Mouse (Mus musculus): ENCODE measurements around the gene Rpl32.
"Not testable (repeated sequence)": the region's sequence is repeated elsewhere in the genome, so short reads cannot be mapped to it uniquely, and the experiment has no call there.

The Rpl32 gene

DNA sequence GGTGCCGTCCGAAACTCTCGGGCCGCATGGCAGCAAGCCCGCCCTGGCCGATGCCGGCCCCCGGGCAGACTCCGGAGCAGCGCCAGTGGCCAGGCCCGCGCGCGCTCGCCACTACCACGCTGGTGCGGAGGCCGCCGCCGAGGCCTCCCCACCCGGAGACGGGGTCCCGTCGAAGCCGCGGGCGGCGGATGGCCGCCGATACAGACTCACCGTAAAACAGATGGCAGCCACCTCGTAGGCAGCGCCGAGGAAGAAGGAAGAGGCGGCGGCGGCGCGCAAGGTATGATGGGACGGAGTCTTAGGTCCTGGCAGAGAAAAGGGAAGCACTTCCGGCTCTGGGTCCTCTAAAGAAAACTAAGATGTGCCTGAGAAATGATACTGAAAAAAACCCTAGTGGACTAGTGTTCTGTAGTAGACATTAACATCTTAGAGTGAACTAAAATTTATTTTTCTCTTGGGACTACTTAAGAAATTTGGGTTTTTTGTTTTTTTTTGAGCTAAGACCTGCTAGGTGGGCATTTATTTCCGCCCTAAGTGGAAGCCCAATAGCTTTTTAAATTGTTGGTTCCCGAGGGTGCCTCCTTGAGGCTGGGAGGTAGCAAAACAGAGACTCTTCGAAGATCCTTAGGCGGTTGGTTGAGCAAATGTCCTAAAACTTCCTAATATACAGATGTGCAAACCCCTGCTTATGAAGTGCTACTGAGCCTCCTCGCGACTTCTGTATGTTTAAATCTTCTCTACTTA is at the start of gene Rpl32:
Gene Rpl32 (minus strand): TSS at position 260 of the 744 bp plus-strand sequence.
- DNase-seq (ENCODE audit: low spot score in 2 of 2), result peak; percentile 69 to 79

DNA sequence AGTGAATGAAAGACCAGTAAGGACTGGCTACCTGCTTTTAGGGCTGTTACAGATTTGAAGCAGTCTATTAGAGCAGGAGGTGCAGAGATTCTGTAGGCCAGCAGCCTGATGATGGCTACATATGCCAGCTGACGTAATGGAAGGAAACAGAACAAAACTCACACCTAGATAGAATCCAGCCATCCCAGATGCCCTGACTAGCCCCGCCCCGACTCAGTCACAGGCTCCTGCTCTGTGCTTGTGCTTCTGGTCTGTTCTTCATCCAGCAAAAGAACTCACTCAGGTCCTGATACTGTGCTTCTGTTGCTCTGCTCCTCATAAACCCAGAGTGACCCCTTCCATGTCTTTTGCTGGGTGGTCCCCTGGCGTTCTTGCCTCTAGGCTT is 47.8 kb upstream of the Rpl32 start:
- DNase-seq (ENCODE audit: low spot score in 2 of 2), result no peak

DNA sequence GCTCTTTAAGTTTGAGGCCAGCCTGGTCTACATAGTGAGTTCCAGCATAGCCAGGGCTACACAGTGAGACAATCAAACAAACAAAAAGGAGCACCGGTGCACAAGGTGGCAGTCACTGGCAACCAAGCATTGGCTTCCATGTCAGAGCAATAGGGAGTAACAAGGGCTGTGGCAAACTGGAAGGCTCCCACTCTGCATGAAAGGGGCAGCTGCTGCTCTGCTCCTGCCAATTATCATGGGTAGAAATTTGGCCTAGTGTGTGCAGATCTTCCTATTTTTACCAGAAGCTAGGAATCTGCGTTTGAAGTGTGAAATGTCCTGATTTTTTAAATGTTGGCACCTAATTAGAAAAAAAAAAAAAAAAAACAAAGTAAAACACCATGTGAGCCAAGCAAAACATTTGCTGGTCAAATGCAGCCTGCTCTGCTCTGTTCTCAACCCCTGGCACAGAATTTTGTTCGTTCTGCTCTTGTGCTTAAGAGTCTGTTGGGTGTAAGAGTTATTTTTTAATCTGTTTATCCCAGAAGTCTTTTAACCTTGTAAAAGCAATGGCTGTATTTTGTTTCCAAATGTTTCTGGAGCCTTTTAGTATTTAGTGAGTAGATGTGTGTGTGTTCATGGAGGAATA is 47.3 kb upstream of the Rpl32 start:
- DNase-seq (ENCODE audit: low spot score in 2 of 2), result no peak

DNA sequence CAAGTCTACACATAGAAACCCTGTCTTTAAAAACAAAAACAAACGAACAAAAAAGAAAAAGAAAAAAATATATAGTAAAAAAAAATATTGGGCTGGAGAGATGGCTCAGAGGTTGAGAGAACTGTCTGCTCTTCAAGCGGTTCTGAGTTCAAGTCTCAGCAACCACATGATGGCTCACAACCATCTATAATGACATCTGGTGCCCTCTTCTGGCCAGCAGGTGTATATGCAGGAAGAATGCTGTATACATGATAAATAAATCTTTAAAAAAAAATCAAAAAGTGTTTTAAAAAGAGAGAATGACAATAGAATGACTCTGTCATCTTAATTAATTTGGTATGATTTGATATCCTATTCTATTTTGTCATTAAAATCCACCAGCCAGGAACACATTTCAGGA is 45.9 kb upstream of the Rpl32 start:
- DNase-seq (ENCODE audit: low spot score in 2 of 2), result no peak

DNA sequence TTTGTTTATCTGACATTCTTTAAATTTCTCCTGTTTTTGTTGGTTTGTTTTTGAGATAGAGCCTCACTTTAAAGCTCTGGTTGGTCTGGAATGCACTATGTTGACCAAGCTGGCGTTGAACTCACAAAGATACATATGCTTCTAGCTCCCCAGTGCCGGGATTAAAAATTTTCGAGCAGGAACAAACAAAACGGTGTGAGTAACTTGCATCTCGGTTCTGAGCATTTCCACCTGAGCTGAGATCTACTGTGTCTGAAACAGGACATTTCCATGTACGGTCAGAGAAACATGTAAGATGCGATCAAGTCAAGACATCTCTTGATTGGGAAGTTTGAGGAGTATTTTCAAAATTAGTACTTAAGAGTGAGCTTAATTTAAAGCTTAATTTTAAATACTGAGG is 45.4 kb upstream of the Rpl32 start:
- DNase-seq (ENCODE audit: low spot score in 2 of 2), result no peak

DNA sequence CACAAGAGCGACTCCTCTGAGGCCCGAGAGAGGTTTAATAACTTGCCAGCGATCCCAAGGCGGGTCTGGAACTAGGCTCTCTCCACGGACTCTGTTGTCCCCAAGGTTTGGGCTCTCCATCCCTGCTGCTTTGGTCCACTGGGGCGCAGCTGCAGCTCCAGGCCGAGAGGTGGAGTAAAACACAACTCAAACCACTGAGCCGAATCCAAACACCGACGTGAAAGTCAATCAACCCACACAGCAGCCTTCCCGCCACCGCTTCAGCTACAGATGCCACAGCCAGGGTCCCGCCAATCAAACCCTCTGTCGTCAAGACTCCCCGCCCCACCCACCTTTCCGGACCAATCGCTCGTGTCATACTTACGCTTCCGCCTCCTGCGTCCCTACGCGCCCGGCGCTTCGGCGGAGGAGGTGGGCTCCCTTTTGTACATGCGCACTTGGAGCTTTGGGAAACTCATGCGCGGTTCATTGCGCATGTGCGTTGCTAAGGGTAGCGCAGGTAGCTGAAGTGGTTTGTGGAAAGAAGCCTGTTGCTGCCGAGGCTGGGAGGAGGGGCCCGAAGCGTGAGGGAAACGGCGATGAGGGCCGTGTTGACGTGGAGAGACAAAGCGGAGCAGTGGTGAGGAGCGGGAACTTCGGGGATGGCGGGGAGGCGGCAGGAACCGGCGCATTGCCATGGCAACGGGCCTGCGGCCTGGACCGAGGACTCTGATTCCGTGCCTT is 44.7 kb upstream of the Rpl32 start, which contains the start of the genes Mbd4 and Ift122:
Gene Mbd4 (minus strand): TSS at position 281 of the 723 bp plus-strand sequence.
Gene Ift122 (plus strand): TSS at position 380 of the 723 bp plus-strand sequence.
- DNase-seq (ENCODE audit: low spot score in 2 of 2), result peak; percentile 93 to 97

DNA sequence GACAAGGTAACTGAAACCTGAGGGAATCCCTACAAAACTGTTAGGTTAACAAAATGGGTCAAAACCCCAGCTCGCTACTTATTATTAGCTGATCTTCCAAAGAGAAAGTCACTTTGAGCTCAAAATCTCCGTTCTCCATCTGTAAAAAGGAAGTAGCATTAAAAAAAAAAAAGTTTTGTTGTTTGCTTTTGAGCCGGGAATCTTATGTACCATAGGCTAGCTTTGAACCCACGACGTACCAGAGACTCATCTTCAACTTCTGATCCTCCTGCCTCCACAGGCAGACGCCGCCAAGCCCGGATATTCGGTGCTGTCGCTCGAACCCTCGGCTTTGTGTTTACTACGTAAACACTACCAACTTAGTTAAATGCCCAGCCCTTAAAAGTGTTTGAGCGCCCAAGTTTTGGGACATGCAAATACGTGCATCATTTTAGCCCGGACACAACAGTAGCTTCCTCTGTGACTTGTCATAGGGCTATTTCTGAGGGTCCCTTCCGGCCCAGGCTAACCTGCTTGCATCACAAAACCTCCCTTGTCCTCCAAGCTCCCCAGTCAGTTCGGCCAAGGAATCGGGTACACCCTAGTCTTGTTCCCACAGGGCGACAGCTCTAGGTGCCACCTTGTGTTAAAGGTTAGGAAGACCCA is 44.0 kb upstream of the Rpl32 start:
- no peak for DNase-seq (ENCODE audit: low spot score in 2 of 2)

DNA sequence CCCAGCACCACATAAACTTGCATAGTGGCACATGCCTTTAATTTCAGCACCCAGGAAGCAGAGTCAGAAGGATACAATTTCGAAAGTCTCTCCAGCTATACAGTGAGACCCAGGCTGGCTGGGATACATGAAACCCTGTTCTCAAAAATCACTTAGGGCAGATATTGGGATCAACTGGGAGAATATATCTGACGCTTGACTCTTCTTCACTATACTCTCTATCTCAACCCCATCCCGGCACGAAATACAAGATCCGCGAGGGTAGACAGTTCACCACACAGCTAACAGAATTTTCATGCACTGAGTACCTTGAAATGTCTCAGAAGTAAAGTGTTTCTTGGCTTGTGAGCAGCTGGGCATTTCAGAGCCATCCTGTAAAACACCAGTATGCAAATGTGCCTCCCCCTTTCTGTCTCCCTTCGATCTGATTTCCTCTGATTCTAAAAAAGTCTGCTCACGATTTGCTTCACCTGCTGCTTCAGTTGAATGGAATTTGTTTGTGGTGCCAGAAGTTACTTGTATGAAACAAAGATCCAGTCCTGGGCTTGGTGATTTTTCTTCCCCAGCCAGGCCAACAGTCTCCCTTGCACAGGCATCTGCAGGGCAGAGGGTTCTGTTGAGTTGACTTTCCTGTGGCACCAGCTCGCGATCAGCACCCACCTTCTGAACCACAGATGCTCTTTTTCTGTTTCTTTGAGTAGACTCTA is 40.2 kb upstream of the Rpl32 start:
- DNase-seq (ENCODE audit: low spot score in 2 of 2), result no peak

DNA sequence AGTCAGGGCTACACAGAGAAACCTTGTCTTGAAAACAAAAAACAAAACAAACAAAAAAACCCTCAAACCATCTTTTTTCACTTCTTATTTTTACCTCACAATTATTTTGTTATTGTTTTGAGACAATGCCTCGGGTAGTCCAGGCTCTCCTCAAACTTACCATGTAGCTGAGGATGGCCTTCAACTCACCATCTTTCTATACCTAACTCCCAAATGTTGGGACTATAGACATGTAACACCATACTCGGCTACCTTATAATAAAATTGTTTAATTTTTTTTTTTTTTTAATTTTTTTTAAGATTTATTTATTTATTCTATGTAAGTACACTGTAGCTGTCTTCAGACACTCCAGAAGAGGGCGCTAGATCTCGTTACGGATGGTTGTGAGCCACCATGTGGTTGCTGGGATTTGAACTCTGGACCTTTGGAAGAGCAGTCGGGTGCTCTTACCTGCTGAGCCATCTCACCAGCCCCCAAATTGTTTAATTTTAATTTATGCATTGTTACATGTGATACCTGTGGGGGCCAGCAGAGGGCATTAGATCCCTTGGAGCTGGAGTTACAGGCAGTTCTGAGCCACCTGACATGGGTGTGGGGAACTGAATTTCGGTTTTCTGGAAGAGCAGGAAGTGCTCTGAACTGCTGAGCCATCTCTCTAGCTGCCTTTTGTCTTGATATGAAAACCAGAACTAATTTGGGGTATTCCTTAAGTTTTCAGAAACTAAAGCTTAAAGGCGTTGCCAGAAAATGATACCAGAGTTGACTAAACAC is 38.3 kb upstream of the Rpl32 start:
- peak; percentile 41 to 47 for DNase-seq (ENCODE audit: low spot score in 2 of 2)

DNA sequence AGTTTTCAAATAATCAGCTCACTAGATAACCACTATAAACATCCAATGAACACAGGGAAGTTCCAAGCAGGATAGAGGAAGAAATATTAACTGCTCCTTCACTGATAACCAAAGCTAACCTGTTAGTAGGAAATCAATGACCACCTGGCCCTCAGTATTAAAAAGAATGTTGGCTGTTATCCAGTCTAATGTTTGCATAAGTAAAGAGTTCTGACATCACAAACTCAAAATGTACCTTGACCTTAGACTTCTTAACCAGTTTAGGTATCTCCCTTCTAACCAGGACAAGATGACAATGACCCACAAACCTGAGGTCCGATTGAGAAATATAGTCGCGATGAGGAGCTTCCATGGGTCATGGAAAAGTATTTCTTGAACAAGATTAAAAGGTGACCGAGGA is 36.5 kb upstream of the Rpl32 start:
- no peak for DNase-seq (ENCODE audit: low spot score in 2 of 2)

DNA sequence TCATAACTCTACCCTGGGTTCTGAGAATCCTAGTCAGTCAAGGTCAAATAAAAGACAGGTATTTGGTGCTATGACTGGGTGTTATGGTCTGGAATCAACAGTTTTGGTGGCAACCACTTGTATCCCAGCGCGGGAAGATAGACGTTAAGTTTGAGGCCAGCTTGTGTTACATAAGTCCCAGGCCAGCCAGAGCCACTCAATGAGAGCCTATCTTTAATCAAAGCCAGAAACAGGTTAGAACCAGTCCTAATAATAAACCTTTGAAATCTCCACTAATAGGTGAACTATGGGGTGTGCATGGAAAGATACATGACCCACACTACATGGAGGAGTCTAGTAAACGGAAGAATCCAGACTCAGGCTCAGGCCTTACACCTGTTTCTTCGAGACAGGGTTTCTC is 30.2 kb upstream of the Rpl32 start:
- no peak for DNase-seq (ENCODE audit: low spot score in 2 of 2)

DNA sequence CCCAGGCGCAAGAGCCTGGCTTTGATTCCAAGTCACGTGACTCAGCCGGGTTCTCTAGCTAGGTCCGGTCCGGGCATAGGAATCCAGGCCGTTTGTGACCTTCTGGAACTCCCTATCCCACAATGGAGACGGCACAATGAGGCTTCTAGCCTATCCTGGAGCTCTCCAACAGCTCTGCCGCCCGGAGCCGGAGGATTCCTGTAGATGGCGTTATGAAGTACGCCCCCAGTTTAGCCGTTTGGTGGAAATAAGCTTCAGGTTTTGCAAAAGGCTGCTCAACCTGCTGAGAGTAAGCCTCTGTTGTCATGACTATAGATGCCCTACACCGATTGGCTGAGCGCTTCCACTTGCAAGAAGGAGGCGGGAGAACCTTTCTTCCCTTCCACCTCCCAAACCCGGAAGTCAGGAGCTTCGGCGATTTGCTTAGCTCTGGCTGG is 29.6 kb upstream of the Rpl32 start, which contains the start of gene Efcab12:
Gene Efcab12 (minus strand): TSS at position 252 of the 437 bp plus-strand sequence.
- peak; percentile 40 to 47 for DNase-seq (ENCODE audit: low spot score in 2 of 2)

DNA sequence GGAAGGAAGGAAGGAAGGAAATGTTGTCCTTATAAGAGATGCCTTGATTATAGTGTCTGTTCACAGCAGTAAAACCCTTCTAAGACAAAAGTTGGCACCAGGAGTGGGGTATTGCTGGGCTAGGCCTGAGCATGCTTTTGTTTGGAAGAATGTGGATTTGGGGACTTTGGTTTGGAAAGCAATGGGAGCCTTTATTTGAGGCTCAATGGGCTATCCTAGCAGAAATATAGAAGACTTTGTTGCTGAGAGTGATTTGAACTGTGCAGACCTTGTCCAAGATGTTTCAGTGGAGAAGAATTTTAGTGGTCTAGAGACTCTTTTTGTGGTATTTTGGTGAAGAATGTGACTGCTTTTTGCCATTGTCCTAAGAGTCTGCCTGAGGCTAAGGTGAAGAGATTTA is 25.3 kb upstream of the Rpl32 start:
- no peak for DNase-seq (ENCODE audit: low spot score in 2 of 2)

DNA sequence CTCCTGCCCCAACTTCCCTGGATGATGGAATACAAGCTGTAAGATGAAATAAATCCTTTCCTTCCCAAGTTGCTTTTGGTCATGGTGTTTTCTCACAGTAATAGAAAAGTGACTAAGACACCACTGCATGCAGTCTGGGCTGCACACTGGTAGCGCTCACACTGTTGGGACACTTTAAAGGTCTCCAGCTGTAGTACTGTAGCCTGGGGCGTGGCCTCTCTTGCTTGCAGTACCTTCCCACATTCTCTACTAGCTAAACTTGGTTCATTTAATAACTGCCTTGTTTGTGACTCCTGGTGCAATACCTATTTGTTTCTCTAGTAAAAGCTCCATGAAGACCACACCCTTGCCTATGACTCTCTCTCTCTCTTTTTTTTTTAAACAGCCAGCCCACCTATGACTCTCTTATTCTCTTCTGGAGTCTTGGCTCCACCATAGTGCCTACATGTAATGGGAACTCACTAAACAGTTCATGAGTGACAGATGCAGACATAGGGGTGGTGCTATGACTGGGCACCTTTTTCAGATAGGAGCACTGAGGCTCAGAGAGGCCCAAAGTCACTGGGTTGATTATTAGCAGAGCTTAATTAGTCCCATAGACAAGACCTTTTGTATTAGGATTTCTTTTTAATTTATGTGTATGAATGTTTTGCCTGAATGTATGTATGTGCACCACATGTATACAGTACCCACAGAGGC is 23.8 kb upstream of the Rpl32 start:
- DNase-seq (ENCODE audit: low spot score in 2 of 2), result no peak

DNA sequence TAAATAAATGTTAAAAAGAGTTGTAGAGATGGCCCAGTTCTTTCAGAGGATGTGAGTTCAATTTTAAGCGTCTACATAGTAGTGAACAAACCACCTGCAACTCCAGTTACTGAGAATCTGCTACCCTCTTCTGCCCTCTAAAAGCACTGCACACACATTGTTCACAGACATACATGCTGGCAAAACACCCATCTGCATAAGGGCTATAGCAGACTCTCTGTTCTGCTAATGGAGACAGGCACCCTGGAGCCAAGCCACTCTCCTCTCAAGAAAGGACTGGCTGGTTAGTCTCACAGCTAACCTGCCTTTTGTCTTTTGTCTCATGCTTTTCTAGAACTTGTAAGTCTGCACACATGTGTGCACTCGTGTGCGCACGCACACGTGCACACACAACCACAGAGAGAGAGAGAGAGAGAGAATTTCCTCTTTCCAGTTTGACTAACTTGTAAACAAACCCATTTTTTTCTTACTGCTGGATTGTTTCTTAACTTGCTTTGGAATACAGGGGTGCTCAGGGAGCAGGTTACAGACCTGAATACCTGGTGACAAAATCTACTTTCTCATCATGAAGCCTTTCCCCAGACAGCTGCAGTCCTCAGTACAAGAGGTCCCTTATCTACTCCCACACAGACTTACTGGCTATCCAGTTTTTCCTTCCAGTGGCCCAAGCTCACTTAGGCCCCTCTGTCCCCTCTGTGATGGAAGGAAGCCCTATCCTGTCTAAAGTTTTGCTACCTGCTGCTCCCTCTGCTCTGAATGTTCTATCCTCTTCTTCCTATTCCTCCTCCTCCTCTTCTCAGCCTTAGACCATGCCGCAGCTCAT is 22.4 kb upstream of the Rpl32 start:
- DNase-seq (ENCODE audit: low spot score in 2 of 2), result no peak

DNA sequence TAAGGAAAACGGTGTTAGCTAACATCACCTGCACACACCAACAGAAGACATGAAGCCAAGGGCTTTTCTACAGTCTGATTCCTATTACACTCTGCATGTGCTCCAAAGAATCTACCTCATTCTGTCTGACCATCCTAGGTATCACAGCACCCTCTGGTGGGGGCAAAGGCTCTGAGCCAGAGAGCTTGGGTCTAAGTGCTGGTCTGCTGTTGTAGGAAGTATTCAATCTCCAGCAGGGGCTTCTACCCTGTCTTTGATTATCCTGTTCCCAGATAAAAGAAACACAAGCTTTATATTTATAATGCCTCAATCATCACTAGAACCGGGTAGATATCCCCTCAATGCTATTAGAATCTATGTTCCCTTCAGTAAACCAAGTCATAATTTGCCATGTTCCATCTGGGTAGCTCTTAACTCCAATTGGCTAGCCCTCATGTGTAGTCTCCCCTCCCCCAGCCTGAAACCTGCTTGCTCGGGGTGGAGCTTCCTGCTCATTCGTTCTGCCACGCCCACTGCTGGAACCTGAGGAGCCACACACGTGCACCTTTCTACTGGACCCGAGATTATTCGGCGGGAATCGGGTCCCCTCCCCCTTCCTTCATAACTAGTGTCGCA is 15.4 kb upstream of the Rpl32 start:
- DNase-seq (ENCODE audit: low spot score in 2 of 2), result not testable (repeated sequence)

DNA sequence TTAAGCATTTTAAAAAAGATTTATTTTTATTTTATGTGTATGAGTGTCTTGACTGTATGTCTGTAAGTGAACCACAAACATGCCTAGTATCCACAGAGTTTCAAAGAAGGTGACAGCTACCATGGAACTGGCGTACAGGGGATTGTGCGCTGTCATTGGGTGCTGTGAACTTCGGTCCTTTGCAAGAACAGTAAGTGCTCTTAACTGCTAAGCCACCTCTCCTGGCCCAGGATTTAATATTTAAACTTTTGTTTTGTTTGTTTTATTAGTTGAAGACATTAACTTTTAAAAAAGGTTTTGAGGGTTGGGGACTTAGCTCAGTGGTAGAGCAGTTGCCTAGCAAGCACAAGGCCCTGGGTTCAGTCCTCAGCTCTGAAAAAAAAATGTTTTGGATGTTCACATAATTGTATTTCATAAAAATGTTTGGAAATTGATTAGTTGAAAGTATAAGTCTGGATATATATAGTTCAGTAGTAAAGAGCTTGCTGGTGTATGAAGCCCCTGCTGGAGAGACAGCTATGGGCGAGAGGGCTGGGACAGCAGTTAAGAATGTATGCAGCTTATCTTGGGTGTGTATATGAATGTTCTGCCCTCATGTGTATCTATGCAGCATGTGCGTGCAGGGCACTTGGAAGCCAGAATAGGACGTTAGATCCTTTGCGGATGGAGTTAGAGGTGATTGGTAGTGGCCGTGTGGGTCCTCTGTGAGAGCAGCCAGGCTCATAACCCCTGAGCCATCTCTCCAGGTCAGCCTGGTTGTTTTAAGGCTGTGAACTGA is 12.9 kb upstream of the Rpl32 start:
- no peak for DNase-seq (ENCODE audit: low spot score in 2 of 2)

DNA sequence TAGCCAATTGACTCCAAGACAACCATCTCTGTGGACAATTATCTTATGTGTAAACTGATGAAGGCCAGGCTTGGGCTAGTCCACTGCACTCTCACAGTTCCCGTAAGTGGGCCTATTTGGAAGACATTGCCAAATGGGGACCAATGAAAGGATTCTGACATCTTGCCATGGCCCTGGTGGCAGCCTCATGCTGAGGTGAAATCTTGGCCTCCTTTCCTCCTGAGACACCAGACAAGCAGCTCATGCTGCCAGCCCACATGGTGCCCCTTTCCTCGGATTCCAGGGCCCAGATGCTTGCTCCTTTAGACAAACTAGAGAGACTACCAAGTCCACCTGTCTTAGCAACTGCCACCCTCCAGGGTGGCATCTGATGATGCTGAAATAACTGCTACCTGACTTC is 9.6 kb upstream of the Rpl32 start:
- no peak for DNase-seq (ENCODE audit: low spot score in 2 of 2)
